ENCODE assay signal across 17 mouse cellular contexts in genomic region chr7:135581128-135581527, GRCm38 (mm10). TPM values are rescaled to one million over a fixed set of nuclear protein-coding genes. Genes with fewer than 3 reads are reported as not detected.
DNase-seq lines count a peak whose midpoint lies in the region; ATAC-seq lines count a peak whose summit lies in the region.
"Had no signal": no experiment of that assay in that cellular context is flagged by ENCODE, and none has a peak within 500 bp of the region (broad histone marks: within the 10 kb centered on the region; RNA-seq: fewer than 3 reads in every experiment).

No protein-coding gene starts in this region.

- H3K4me2 ChIP-seq in liver, embryonic 13.5 days: peak overlapping the region; percentile 29
- H3K4me2 ChIP-seq: heart, embryonic 15.5 days; hindbrain, embryonic 14.5 days had no signal

- peak overlapping the region; percentile 78 for H3K27ac ChIP-seq in liver, embryonic 13.5 days
- H3K27ac ChIP-seq: heart, embryonic 15.5 days; hindbrain, embryonic 14.5 days; macrophage had no signal

- H3K36me3 ChIP-seq in liver, embryonic 13.5 days: no peaks in the 10 kb centered on the region
- H3K36me3 ChIP-seq: heart, embryonic 15.5 days had no signal

- H3K9me3 ChIP-seq in liver, embryonic 13.5 days (replicated peaks): no peaks in the 10 kb centered on the region
- H3K9me3 ChIP-seq: heart, embryonic 15.5 days had no signal

- peak; percentile 16 for DNase-seq in lung, postnatal 25 days (ENCODE audit: low spot score)
- no peak for DNase-seq in lung, postnatal 4 days
- DNase-seq in MEL-GATA-1-ER (ENCODE audit: extremely low read depth, low read depth) (peak; percentile 87), MN1 (ENCODE audit: low spot score) (no peak), adipocyte (ENCODE audit: low spot score) (no peak)
- DNase-seq in liver, embryonic 13.5 days: no peak
- no peak for DNase-seq in urinary bladder, postnatal 4 days (ENCODE audit: low spot score in 2 of 2)
- DNase-seq: B cell, adult 2 months; cerebellum, adult 8-10 months; gastrocnemius, postnatal 36 days; kidney, adult 8-10 months; kidney, postnatal 4 days had no signal

- 0 out of 2 replicates have a peak overlapping the region, but pooled peaks have one; percentile 2 for H3K9ac ChIP-seq in liver, embryonic 13.5 days
- H3K9ac ChIP-seq: heart, embryonic 15.5 days; hindbrain, embryonic 14.5 days had no signal

- no peak overlapping the region for H3K4me3 ChIP-seq in liver, embryonic 13.5 days (replicated peaks)
- H3K4me3 ChIP-seq: heart, embryonic 15.5 days had no signal

- peak; percentile 81 for ATAC-seq in liver, embryonic 13.5 days (ENCODE audit: low read depth)
- peak; percentile 80 for ATAC-seq in monocyte, adult 5-6 weeks (replicated peaks; ENCODE audit: insufficient number of reproducible peaks, low FRiP score, low TSS enrichment, poor library complexity, severe bottlenecking)

- H3K27me3 ChIP-seq in liver, embryonic 13.5 days: no peaks in the 10 kb centered on the region
- H3K27me3 ChIP-seq: heart, embryonic 15.5 days had no signal

- 10% methylated on average over 5 of the region's 5 CpGs for WGBS in liver, embryonic 13.5 days (ENCODE audit: insufficient replicate concordance)

- peaks cover 69% of the 10 kb centered on the region for H3K4me1 ChIP-seq in liver, embryonic 13.5 days (replicated peaks)
- H3K4me1 ChIP-seq: heart, embryonic 15.5 days had no signal

RNA-seq across cellular contexts. Expression of gene Ptpre, which starts 43.8 kb away (rescaled TPM):
- polyA plus RNA-seq in liver, embryonic 13.5 days (2015; fragmentation: Nextera tagmentation; extraction: Ambion mirVana): 2.5 and 2.8 TPM in 2 replicates
- 157 to 186 TPM (median 183 TPM) in 3 replicates for total RNA-seq in monocyte, adult 5-6 weeks (2017)

RNA-seq across cellular contexts. Expression of gene Clrn3, which starts 52.7 kb away (rescaled TPM):
- polyA plus RNA-seq in liver, embryonic 13.5 days (2015; fragmentation: Nextera tagmentation; extraction: Ambion mirVana): not detected in 2 replicates
- not detected in 3 replicates for total RNA-seq in monocyte, adult 5-6 weeks (2017)
- total RNA-seq: gastrocnemius, postnatal 36 days; left cerebral cortex, adult 18-20 months had no signal
- polyA plus RNA-seq: heart, embryonic 15.5 days; hindbrain, embryonic 14.5 days; macrophage had no signal

Comparison
In these comparisons a context has a peak if more than half of its experiments do, and no peak if none do; other contexts are left out.
1. DNase-seq: peak in lung, postnatal 25 days (single experiment) and MEL-GATA-1-ER (single experiment); none in lung, postnatal 4 days (0 of 2), liver, embryonic 13.5 days (single experiment), urinary bladder, postnatal 4 days (0 of 2), MN1 (single experiment) and adipocyte (single experiment).